Comparison of ENCODE assay signal across 9 mouse cellular contexts in genomic region chr2:162999744-163000143, GRCm38 (mm10). TPM values are rescaled to one million over a fixed set of nuclear protein-coding genes. Genes with fewer than 3 reads are reported as not detected.
DNase-seq lines count a peak whose midpoint lies in the region; ATAC-seq and TF ChIP-seq lines count a peak whose summit lies in the region.
"Had no signal": no experiment of that assay in that cellular context is flagged by ENCODE, and none has a peak within 500 bp of the region (broad histone marks: within the 10 kb centered on the region; RNA-seq: fewer than 3 reads in every experiment).

No protein-coding gene starts in this region.

- no peaks in the 10 kb centered on the region for H3K36me3 ChIP-seq in kidney, postnatal 0 days (ENCODE audit: insufficient read depth, low read length)
- H3K36me3 ChIP-seq in kidney, embryonic 14.5 days (ENCODE audit: control insufficient read depth, insufficient read depth, low read length) = no peaks in the 10 kb centered on the region
- no peaks in the 10 kb centered on the region for H3K36me3 ChIP-seq in embryonic facial prominence, embryonic 14.5 days (ENCODE audit: control insufficient read depth, insufficient read depth, low read length)
- no peaks in the 10 kb centered on the region for H3K36me3 ChIP-seq in hindbrain, embryonic 14.5 days (replicated peaks; ENCODE audit: control insufficient read depth, insufficient read depth)
- H3K36me3 ChIP-seq: hindbrain, embryonic 15.5 days had no signal

- H3K27me3 ChIP-seq in kidney, postnatal 0 days (ENCODE audit: insufficient read depth, low read length) = no peaks in the 10 kb centered on the region
- H3K27me3 ChIP-seq in kidney, embryonic 14.5 days (ENCODE audit: control insufficient read depth, insufficient read depth, low read length) = no peaks in the 10 kb centered on the region
- H3K27me3 ChIP-seq in embryonic facial prominence, embryonic 14.5 days (replicated peaks; ENCODE audit: control insufficient read depth, insufficient read depth, low read length) = no peaks in the 10 kb centered on the region
- no peaks in the 10 kb centered on the region for H3K27me3 ChIP-seq in hindbrain, embryonic 14.5 days (ENCODE audit: control insufficient read depth, insufficient read depth, low read length)

- H3K27ac ChIP-seq in kidney, postnatal 0 days = no peak overlapping the region
- no peak overlapping the region for H3K27ac ChIP-seq in kidney, embryonic 14.5 days (ENCODE audit: low read depth, low read length)
- no peak overlapping the region for H3K27ac ChIP-seq in embryonic facial prominence, embryonic 14.5 days (replicated peaks; ENCODE audit: low read depth, low read length)
- no peak overlapping the region for H3K27ac ChIP-seq in hindbrain, embryonic 14.5 days
- H3K27ac ChIP-seq: hindbrain, embryonic 15.5 days had no signal

- peak; percentile 20 to 28 for DNase-seq in cerebellum, adult 18-20 months
- DNase-seq in cerebellum, adult 11-12 months = no peak
- DNase-seq in kidney, postnatal 0 days (ENCODE audit: low spot score) = peak; percentile 57
- DNase-seq in MN1 (ENCODE audit: low spot score) = peak; percentile 57
- DNase-seq in embryonic facial prominence, embryonic 14.5 days (ENCODE audit: low spot score) = peak; percentile 37
- peak; percentile 78 for DNase-seq in lung, postnatal 36 days
- no peak for DNase-seq in hindbrain, embryonic 14.5 days (ENCODE audit: low spot score)

- WGBS in kidney, postnatal 0 days = 28% methylated on average over 3 of the region's 3 CpGs
- WGBS in kidney, embryonic 14.5 days = 38% methylated on average over 3 of the region's 3 CpGs
- 37% methylated on average over 3 of the region's 3 CpGs for WGBS in embryonic facial prominence, embryonic 14.5 days
- WGBS in hindbrain, embryonic 14.5 days = 29% methylated on average over 3 of the region's 3 CpGs

- no peak for ATAC-seq in kidney, postnatal 0 days (replicated peaks; ENCODE audit: low FRiP score, low read depth)
- no peak; the same call in 1 of the 2 replicates for ATAC-seq in kidney, embryonic 14.5 days (ENCODE audit: low FRiP score, low TSS enrichment)
- no peak for ATAC-seq in embryonic facial prominence, embryonic 14.5 days (ENCODE audit: low read depth)
- ATAC-seq in hindbrain, embryonic 14.5 days (ENCODE audit: low FRiP score) = no peak

- H3K9me3 ChIP-seq in kidney, postnatal 0 days (replicated peaks; ENCODE audit: low read length) = no peaks in the 10 kb centered on the region
- no peaks in the 10 kb centered on the region for H3K9me3 ChIP-seq in kidney, embryonic 14.5 days (ENCODE audit: control insufficient read depth, low read length)
- H3K9me3 ChIP-seq in embryonic facial prominence, embryonic 14.5 days (ENCODE audit: control insufficient read depth, low read length) = no peaks in the 10 kb centered on the region
- H3K9me3 ChIP-seq in hindbrain, embryonic 14.5 days (ENCODE audit: control insufficient read depth, low read length) = no peaks in the 10 kb centered on the region
- H3K9me3 ChIP-seq: hindbrain, embryonic 15.5 days had no signal

- no peak overlapping the region for H3K4me3 ChIP-seq in kidney, postnatal 0 days (replicated peaks; ENCODE audit: low read depth, low read length)
- no peak overlapping the region for H3K4me3 ChIP-seq in kidney, embryonic 14.5 days (ENCODE audit: low read length)
- H3K4me3 ChIP-seq in embryonic facial prominence, embryonic 14.5 days (ENCODE audit: low read depth, low read length) = no peak overlapping the region
- H3K4me3 ChIP-seq in hindbrain, embryonic 14.5 days (replicated peaks; ENCODE audit: low read length) = no peak overlapping the region
- H3K4me3 ChIP-seq: hindbrain, embryonic 15.5 days had no signal

- peak; percentile 74 for TF ChIP-seq CTCF in kidney, postnatal 0 days (IDR thresholded peaks at IDR 0.05; ENCODE audit: low read depth)

- no peaks in the 10 kb centered on the region for H3K4me1 ChIP-seq in kidney, postnatal 0 days (replicated peaks; ENCODE audit: insufficient read depth, low read length)
- no peaks in the 10 kb centered on the region for H3K4me1 ChIP-seq in kidney, embryonic 14.5 days (ENCODE audit: control insufficient read depth, insufficient read depth, low read length)
- H3K4me1 ChIP-seq in embryonic facial prominence, embryonic 14.5 days (ENCODE audit: control insufficient read depth, insufficient read depth, low read length) = no peaks in the 10 kb centered on the region
- no peaks in the 10 kb centered on the region for H3K4me1 ChIP-seq in hindbrain, embryonic 14.5 days (replicated peaks; ENCODE audit: control insufficient read depth, insufficient read depth, low read length)

- H3K9ac ChIP-seq in kidney, postnatal 0 days (ENCODE audit: low read depth, low read length) = no peak overlapping the region
- H3K9ac ChIP-seq in kidney, embryonic 14.5 days (ENCODE audit: low read depth, low read length) = no peak overlapping the region
- no peak overlapping the region for H3K9ac ChIP-seq in embryonic facial prominence, embryonic 14.5 days (ENCODE audit: low read depth, low read length)
- no peak overlapping the region for H3K9ac ChIP-seq in hindbrain, embryonic 14.5 days
- H3K9ac ChIP-seq: hindbrain, embryonic 15.5 days had no signal

- H3K4me2 ChIP-seq in kidney, postnatal 0 days (ENCODE audit: low read length) = no peak overlapping the region
- H3K4me2 ChIP-seq in kidney, embryonic 14.5 days (replicated peaks; ENCODE audit: low read depth, low read length) = no peak overlapping the region
- no peak overlapping the region for H3K4me2 ChIP-seq in embryonic facial prominence, embryonic 14.5 days (ENCODE audit: low read depth, low read length)
- H3K4me2 ChIP-seq in hindbrain, embryonic 14.5 days (replicated peaks) = no peak overlapping the region

RNA-seq across cellular contexts. Expression of gene Sgk2, which starts 12.6 kb away (rescaled TPM):
- polyA plus RNA-seq in kidney, postnatal 0 days (2015; fragmentation: Nextera tagmentation; extraction: Ambion mirVana) = 23.5 and 24.3 TPM in 2 replicates
- polyA plus RNA-seq in kidney, embryonic 14.5 days (2014; fragmentation: Nextera tagmentation; extraction: Ambion mirVana) = 0.97 and 2.5 TPM in 2 replicates
- not detected in 2 replicates for polyA plus RNA-seq in embryonic facial prominence, embryonic 14.5 days (2014; fragmentation: Nextera tagmentation; extraction: Ambion mirVana)
- 0.33 TPM in 1 of 2 replicates, not detected in the other for polyA plus RNA-seq in hindbrain, embryonic 14.5 days (2014; fragmentation: Nextera tagmentation; extraction: Ambion mirVana)

RNA-seq across cellular contexts. Expression of gene Ift52, which starts 17.4 kb away (rescaled TPM):
- polyA plus RNA-seq in kidney, postnatal 0 days (2015; fragmentation: Nextera tagmentation; extraction: Ambion mirVana) = 52.3 and 53.5 TPM in 2 replicates
- polyA plus RNA-seq in kidney, embryonic 14.5 days (2014; fragmentation: Nextera tagmentation; extraction: Ambion mirVana) = 43.4 and 56.0 TPM in 2 replicates
- polyA plus RNA-seq in embryonic facial prominence, embryonic 14.5 days (2014; fragmentation: Nextera tagmentation; extraction: Ambion mirVana) = 40.6 and 48.6 TPM in 2 replicates
- polyA plus RNA-seq in hindbrain, embryonic 14.5 days (2014; fragmentation: Nextera tagmentation; extraction: Ambion mirVana) = 36.0 and 38.2 TPM in 2 replicates

RNA-seq across cellular contexts. Expression of gene Mybl2, which starts 54.7 kb away (rescaled TPM):
- polyA plus RNA-seq in kidney, postnatal 0 days (2015; fragmentation: Nextera tagmentation; extraction: Ambion mirVana) = 8.0 and 10.5 TPM in 2 replicates
- 15.2 and 25.9 TPM in 2 replicates for polyA plus RNA-seq in kidney, embryonic 14.5 days (2014; fragmentation: Nextera tagmentation; extraction: Ambion mirVana)
- 16.0 and 16.1 TPM in 2 replicates for polyA plus RNA-seq in embryonic facial prominence, embryonic 14.5 days (2014; fragmentation: Nextera tagmentation; extraction: Ambion mirVana)
- polyA plus RNA-seq in hindbrain, embryonic 14.5 days (2014; fragmentation: Nextera tagmentation; extraction: Ambion mirVana) = 3.2 and 3.8 TPM in 2 replicates

RNA-seq across cellular contexts. Expression of gene L3mbtl1, which starts 56.5 kb away (rescaled TPM):
- 0.09 and 0.12 TPM in 2 replicates for polyA plus RNA-seq in kidney, postnatal 0 days (2015; fragmentation: Nextera tagmentation; extraction: Ambion mirVana)
- polyA plus RNA-seq in kidney, embryonic 14.5 days (2014; fragmentation: Nextera tagmentation; extraction: Ambion mirVana) = 0.07 TPM in 1 of 2 replicates, not detected in the other
- 0.25 and 0.54 TPM in 2 replicates for polyA plus RNA-seq in embryonic facial prominence, embryonic 14.5 days (2014; fragmentation: Nextera tagmentation; extraction: Ambion mirVana)
- 3.9 and 4.3 TPM in 2 replicates for polyA plus RNA-seq in hindbrain, embryonic 14.5 days (2014; fragmentation: Nextera tagmentation; extraction: Ambion mirVana)

Comparison
In these comparisons a context has a peak if more than half of its experiments do, and no peak if none do; other contexts are left out.
1. DNase-seq: peak in cerebellum, adult 18-20 months (2 of 2), kidney, postnatal 0 days (single experiment), MN1 (single experiment), embryonic facial prominence, embryonic 14.5 days (single experiment) and lung, postnatal 36 days (single experiment); none in cerebellum, adult 11-12 months (single experiment) and hindbrain, embryonic 14.5 days (single experiment).